Mouse (Mus musculus) left cerebral cortex, postnatal 25 days (tissue): ENCODE measurements around the gene Tifa. TPM values are rescaled to one million over a fixed set of nuclear protein-coding genes. Genes with fewer than 3 reads are reported as not detected.

ENCODE experiments used
- DNase-seq, 2 experiments: peaks; one replicate each; pipeline ENCODE4 v3.0.0; 2022; ENCODE audit warnings: low spot score in 2 of 2, mixed read lengths in 1 of 2
- intact Hi-C: fragments of 180-260 bp; cut with DNase I; formaldehyde crosslinking; loops from one replicate; pipeline ENCODE4 v1.15.1; 2025
- total RNA-seq, 2 experiments: library from RNA; stranded (reverse); gene quantifications; 2 replicates each; pipeline ENCODE4 v1.2.3; 2021

Gene Tifa
- total RNA-seq, 2 experiments from 2014 or later: 5.5 to 6.0 TPM

DNA sequence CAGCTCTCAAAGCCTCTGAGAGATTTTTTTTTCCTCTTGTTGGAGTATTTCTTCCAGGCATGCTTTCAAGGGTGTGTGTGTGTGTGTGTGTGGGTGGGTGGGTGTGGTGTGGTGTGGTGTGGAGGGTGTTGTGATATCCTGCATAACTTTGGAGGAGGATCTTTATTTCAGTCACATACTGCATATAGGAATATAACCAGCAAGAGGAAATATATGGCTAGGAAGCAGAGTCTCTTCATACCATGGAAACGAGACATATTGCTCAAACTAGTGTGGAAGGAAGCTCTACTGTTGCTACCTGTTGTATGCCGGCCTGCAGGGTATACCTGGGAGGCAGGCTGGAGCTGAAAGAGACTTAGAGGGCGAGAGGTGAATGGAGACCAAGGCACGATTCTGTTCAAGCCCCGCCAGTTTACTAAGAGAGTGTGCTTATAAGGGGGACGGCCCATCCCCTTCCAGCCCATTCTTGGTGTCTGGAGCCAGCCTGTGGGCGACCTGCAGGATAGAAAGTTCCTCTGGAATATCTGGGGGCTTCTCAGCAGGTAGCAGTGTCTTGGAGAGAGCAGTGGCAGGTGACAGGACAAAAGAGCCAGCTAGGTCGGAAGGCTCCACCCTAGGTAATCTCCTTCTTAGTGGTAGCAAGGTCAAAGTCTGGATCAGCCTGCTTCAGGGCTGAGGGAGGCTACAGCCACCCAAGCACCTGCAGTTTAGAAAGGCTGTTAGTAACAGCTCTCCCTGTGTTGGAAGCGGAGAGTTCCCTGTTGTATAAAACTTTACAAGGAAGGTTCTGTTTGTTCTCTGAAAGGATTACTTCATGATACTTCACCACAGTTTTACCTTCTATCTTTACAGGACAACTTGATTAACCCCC is 61.4 kb downstream of the Tifa start:
- intact Hi-C loops: loop anchor here (5.0 kb wide), 1 partner anchor 46 kb away; the partner anchor contains the start of gene Fam241a
- DNase-seq: peak in 1 of 2 experiments; percentile 20

DNA sequence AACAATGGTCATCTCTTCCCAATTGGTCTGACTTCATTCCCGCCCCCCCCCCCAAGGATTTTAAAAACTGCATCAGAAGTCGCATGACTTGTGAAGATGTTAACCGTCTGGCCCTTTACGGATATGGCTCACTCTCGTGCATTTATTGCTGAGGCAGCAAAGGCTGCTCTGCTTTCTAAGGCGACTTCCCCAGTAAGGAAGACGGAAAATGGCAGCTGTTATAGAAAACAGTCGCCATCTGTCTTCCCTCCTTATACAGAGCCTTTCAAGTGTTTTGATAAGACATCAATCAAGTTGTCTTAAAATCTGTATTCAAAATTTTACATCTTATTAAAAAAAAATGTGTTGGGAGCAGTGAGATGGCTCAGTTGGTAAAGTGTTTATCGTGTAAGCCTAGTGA is 63.1 kb downstream of the Tifa start:
- intact Hi-C loops: loop anchor here (2.0 to 5.0 kb wide), 2 partner anchors 45 to 96 kb away; partner anchors contain the start of gene Fam241a
- peak in 1 of 2 experiments; percentile 12 for DNase-seq

GRCm38 (mm10) chr3:127853431-127854206 is 64.0 kb downstream of the Tifa start:
- intact Hi-C loops: loop anchor here (2.0 to 5.0 kb wide), 2 partner anchors 44 to 95 kb away; partner anchors contain the start of gene Fam241a
- peak; percentile 68 to 73 for DNase-seq

DNA sequence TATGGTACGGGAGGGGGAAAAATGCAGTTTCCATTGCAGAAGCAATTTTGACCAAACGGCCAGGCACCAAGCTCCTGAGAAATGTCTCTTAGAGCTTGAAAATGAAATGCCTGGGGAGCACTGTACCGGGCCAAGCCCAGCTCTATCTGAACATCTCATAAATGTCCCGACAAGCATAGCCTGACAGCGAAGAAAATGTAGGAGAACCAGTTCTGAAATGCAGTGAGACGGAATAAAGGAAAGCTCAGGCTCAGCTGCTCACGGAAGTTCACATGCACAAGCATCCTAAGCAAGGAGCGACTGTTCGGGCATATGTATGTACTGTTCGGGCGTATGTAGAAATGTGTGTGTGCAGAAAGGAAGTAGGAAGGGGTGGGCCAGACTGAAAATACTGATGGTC is 71.7 kb downstream of the Tifa start:
- DNase-seq: no peak
- intact Hi-C loops: no loop called here

GRCm38 (mm10) chr3:127862479-127862878 is 72.9 kb downstream of the Tifa start:
- intact Hi-C loops: no loop called here
- DNase-seq: no peak

GRCm38 (mm10) chr3:127863571-127863970 is 74.0 kb downstream of the Tifa start:
- intact Hi-C loops: no loop called here
- no peak for DNase-seq

- intact Hi-C loops: no loop called here
- peak in 1 of 2 experiments; percentile 27 for DNase-seq
Observed at GRCm38 (mm10) chr3:127864242-127864641, 74.6 kb downstream of the Tifa start.

DNA sequence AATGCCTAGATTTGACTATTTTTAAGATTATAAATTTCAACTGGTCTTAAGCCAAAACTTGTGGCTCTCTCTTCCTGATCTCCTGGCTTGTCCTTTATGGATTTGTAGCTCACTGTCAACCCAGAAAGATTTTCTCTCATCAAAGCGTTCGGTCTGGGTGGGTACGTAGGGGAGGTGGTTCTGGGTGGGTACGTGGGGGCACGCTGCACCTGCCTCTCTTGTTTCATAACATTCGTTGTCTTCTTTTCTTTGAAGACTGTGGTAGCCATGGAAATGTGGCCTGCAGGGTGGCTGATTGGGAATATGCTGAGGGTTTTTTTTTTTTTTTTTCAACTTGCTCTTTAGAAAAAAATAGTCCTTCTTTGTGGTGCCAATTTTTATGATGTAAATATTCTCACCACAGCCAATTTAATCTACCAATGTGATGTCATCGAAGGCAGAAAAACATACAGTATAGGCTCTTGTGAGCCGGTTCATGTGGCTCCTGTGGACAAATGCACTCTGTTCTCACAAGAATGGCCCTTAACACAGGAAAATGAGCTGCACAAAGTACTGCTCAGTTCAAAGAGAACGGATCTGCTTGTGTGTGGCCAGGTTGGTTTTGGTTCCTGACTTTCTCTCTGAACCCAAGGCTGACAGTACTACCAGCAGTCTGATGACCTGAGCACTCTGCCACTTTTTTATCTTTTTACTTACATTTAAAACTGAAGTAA is 78.6 kb downstream of the Tifa start:
- no peak for DNase-seq
- intact Hi-C loops: no loop called here

DNA sequence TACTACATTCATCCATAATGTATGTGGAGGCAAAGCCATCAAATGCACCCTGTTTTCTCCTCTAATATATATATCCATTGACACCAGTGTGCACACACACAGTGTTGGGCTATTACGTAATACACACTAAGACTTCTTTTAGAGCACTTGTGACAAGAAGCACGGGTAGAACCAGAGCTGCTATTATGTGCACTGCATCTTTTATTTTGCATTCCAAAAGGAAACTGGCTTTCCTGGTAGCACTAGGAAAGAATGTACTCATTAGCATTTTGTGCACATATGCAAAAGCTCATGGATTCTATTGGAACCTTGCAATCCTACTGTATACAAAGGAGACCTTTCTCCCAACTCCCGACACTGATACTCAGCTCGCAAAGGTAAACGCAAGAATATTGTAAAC is 79.3 kb downstream of the Tifa start:
- DNase-seq: peak in 1 of 2 experiments; percentile 19
- intact Hi-C loops: no loop called here

GRCm38 (mm10) chr3:127871575-127871974 is 82.0 kb downstream of the Tifa start:
- no peak for DNase-seq
- intact Hi-C loops: no loop called here

GRCm38 (mm10) chr3:127874254-127874883 is 84.8 kb downstream of the Tifa start:
- DNase-seq: no peak
- intact Hi-C loops: no loop called here

DNA sequence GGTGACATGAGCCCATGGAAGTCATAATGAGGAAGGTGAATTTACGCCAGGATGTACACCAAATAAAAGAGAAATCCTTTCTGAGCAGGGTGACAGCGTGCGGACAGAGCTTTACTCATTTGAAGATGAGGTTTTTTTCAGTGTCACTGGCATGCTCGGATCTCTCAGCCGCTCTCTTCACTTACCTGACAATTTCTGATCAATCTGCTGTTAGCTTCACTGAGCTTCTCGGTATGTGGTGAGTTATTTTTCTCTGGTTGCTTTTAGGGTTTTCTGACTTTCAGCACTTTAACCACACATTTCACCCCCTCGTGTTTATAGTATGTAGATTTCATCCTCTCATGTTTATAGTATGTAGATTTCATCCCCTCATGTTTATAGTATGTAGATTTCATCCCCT is 85.5 kb downstream of the Tifa start:
- intact Hi-C loops: no loop called here

DNA sequence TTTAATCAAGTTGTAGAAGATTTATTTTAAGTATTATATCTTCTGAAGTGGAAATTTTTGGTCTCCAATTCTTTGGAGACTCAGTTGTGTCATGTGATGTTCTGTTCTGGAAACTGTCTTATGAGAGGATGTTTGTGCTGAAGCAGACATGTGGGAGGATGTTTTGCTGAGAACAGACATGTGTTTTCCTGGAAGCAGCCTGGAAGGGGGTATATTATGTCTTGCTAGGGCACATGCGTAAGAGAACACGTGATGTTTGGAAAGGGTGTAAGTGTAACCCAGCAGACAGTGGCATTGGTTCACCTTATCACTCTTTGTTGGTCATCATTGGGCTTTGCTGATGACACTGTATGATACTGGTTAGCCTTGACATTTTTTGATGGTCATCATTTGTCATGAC is 85.9 kb downstream of the Tifa start:
- DNase-seq: no peak
- intact Hi-C loops: no loop called here

More for the DNA sequence above, 85.5 kb downstream of the Tifa start:
- DNase-seq: no peak

DNA sequence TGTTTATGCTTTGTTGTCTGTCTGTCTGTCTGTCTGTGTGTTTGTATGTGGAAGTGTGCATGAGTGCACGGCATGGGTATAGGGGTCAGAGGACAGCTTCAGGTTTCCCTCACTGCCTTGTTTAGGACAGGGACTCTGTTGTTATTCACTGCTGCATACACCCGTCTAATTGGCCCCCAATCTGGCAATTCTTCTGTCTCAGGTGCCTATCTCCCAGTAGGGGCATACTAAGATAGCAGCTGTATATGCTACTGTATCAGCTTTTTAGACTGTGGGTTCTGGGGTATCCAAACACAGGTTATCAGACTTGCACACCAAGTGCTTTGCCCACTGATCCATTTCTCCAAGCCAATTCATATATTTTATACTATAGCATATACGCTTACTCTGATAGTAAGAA is 90.4 kb downstream of the Tifa start:
- DNase-seq: no peak
- intact Hi-C loops: no loop called here

- intact Hi-C loops: no loop called here
- DNase-seq: no peak
Observed at GRCm38 (mm10) chr3:127881684-127882083, 92.1 kb downstream of the Tifa start.

Other genes starting within 250 kb of the Tifa start
- gene Larp7, start 236.5 kb upstream of the Tifa start, total RNA-seq: 10 to 100 TPM; 17.8 to 20.1 TPM
- 1 to 10 TPM; 2.4 to 2.6 TPM for gene Zgrf1, start 236.3 kb upstream of the Tifa start, total RNA-seq
- gene Neurog2, start 156.7 kb upstream of the Tifa start, total RNA-seq: 1 to 10 TPM in 1 of 2 experiments, under 1 TPM in 1; 0.48 to 1.2 TPM
- gene Alpk1, start 9.3 kb upstream of the Tifa start, total RNA-seq: 1 to 10 TPM; 4.4 to 4.6 TPM
- 10 to 100 TPM; 80.8 to 90.6 TPM for gene Ap1ar, start 47.7 kb downstream of the Tifa start, total RNA-seq
- 1 to 10 TPM; 3.3 to 4.0 TPM for gene Fam241a, start 106.5 kb downstream of the Tifa start, total RNA-seq